Comparison of ENCODE assay signal across 8 mouse cellular contexts in genomic region chr5:140889539-140889938, GRCm38 (mm10). TPM values are rescaled to one million over a fixed set of nuclear protein-coding genes. Genes with fewer than 3 reads are reported as not detected.
DNase-seq lines count a peak whose midpoint lies in the region; ATAC-seq and TF ChIP-seq lines count a peak whose summit lies in the region.

No protein-coding gene starts in this region.

- H3K4me2 ChIP-seq in midbrain, embryonic 11.5 days: no peak overlapping the region
- H3K4me2 ChIP-seq in midbrain, embryonic 13.5 days (replicated peaks): no peak overlapping the region
- H3K4me2 ChIP-seq in kidney, postnatal 0 days (ENCODE audit: low read length): no peak overlapping the region
- no peak overlapping the region; the same call in 1 of the 2 replicates for H3K4me2 ChIP-seq in stomach, postnatal 0 days (replicated peaks; ENCODE audit: low read depth)

- DNase-seq in adrenal gland, adult 18-20 months (ENCODE audit: low spot score in 2 of 2): peak; percentile 22 to 50
- DNase-seq in adrenal gland, postnatal 4 days (ENCODE audit: low spot score in 2 of 2): no peak
- peak; percentile 88 for DNase-seq in midbrain, embryonic 11.5 days (ENCODE audit: low spot score, missing footprints)
- DNase-seq in embryo, embryonic 9.5 days (ENCODE audit: extremely low spot score): peak; percentile 37
- DNase-seq in kidney, postnatal 0 days (ENCODE audit: low spot score): peak; percentile 62
- DNase-seq in lung, postnatal 36 days: peak; percentile 78
- peak; percentile 45 for DNase-seq in stomach, postnatal 0 days (ENCODE audit: low spot score)

- H3K4me3 ChIP-seq in midbrain, embryonic 11.5 days (ENCODE audit: low read depth, low read length): no peak overlapping the region
- H3K4me3 ChIP-seq in midbrain, embryonic 13.5 days (replicated peaks): no peak overlapping the region
- no peak overlapping the region for H3K4me3 ChIP-seq in kidney, postnatal 0 days (replicated peaks; ENCODE audit: low read depth, low read length)
- no peak overlapping the region for H3K4me3 ChIP-seq in stomach, postnatal 0 days (ENCODE audit: low read depth, low read length)

- TF ChIP-seq CTCF in kidney, postnatal 0 days (IDR thresholded peaks at IDR 0.05; ENCODE audit: low read depth): peak; percentile 67
- peak; percentile 65 for TF ChIP-seq CTCF in stomach, postnatal 0 days (IDR thresholded peaks at IDR 0.05; ENCODE audit: low read depth)

- H3K9me3 ChIP-seq in midbrain, embryonic 11.5 days (ENCODE audit: control insufficient read depth, low read length): no peaks in the 10 kb centered on the region
- no peaks in the 10 kb centered on the region for H3K9me3 ChIP-seq in midbrain, embryonic 13.5 days
- no peaks in the 10 kb centered on the region for H3K9me3 ChIP-seq in kidney, postnatal 0 days (replicated peaks; ENCODE audit: low read length)
- H3K9me3 ChIP-seq in stomach, postnatal 0 days (ENCODE audit: control insufficient read depth, low read length): no peaks in the 10 kb centered on the region

- 44% methylated on average over 8 of the region's 8 CpGs for WGBS in midbrain, embryonic 11.5 days
- 41% methylated on average over 8 of the region's 8 CpGs for WGBS in midbrain, embryonic 13.5 days
- 55% methylated on average over 8 of the region's 8 CpGs for WGBS in kidney, postnatal 0 days
- 35% methylated on average over 8 of the region's 8 CpGs for WGBS in stomach, postnatal 0 days

- H3K4me1 ChIP-seq in midbrain, embryonic 11.5 days (ENCODE audit: control insufficient read depth, insufficient read depth, low read length): no peaks in the 10 kb centered on the region
- 0 out of 2 replicates have a peak, but pooled peaks cover 10% of the 10 kb centered on the region for H3K4me1 ChIP-seq in midbrain, embryonic 13.5 days (replicated peaks)
- peaks cover 3% of the 10 kb centered on the region; the same call in 1 of the 2 replicates for H3K4me1 ChIP-seq in kidney, postnatal 0 days (replicated peaks; ENCODE audit: insufficient read depth, low read length)
- H3K4me1 ChIP-seq in stomach, postnatal 0 days (replicated peaks; ENCODE audit: control insufficient read depth, insufficient read depth): no peaks in the 10 kb centered on the region

- no peaks in the 10 kb centered on the region for H3K27me3 ChIP-seq in midbrain, embryonic 11.5 days (ENCODE audit: control insufficient read depth, insufficient read depth, low read length)
- H3K27me3 ChIP-seq in midbrain, embryonic 13.5 days: no peaks in the 10 kb centered on the region
- no peaks in the 10 kb centered on the region for H3K27me3 ChIP-seq in kidney, postnatal 0 days (ENCODE audit: insufficient read depth, low read length)
- H3K27me3 ChIP-seq in stomach, postnatal 0 days (ENCODE audit: control insufficient read depth, insufficient read depth, low read length): no peaks in the 10 kb centered on the region

- no peak for ATAC-seq in midbrain, embryonic 11.5 days (ENCODE audit: low FRiP score)
- no peak for ATAC-seq in midbrain, embryonic 13.5 days
- 0 out of 2 replicates have a peak, but pooled peaks have one; percentile 45 for ATAC-seq in kidney, postnatal 0 days (replicated peaks; ENCODE audit: low FRiP score, low read depth)
- ATAC-seq in stomach, postnatal 0 days (ENCODE audit: low FRiP score, low TSS enrichment): peak; percentile 49; the same call in 1 of the 2 replicates

- H3K27ac ChIP-seq in midbrain, embryonic 11.5 days (ENCODE audit: low read depth, low read length): no peak overlapping the region
- H3K27ac ChIP-seq in midbrain, embryonic 13.5 days: no peak overlapping the region
- H3K27ac ChIP-seq in kidney, postnatal 0 days: no peak overlapping the region
- no peak overlapping the region for H3K27ac ChIP-seq in stomach, postnatal 0 days (replicated peaks)

- no peak for TF ChIP-seq EP300 in stomach, postnatal 0 days (optimal IDR thresholded peaks at IDR 0.05)

- H3K9ac ChIP-seq in midbrain, embryonic 11.5 days (ENCODE audit: low read length): no peak overlapping the region
- H3K9ac ChIP-seq in midbrain, embryonic 13.5 days (replicated peaks): no peak overlapping the region
- H3K9ac ChIP-seq in kidney, postnatal 0 days (ENCODE audit: low read depth, low read length): no peak overlapping the region
- H3K9ac ChIP-seq in stomach, postnatal 0 days (ENCODE audit: low read length): no peak overlapping the region

- no peaks in the 10 kb centered on the region for H3K36me3 ChIP-seq in midbrain, embryonic 11.5 days (ENCODE audit: control insufficient read depth, insufficient read depth, low read length)
- H3K36me3 ChIP-seq in midbrain, embryonic 13.5 days: no peaks in the 10 kb centered on the region
- no peaks in the 10 kb centered on the region for H3K36me3 ChIP-seq in kidney, postnatal 0 days (ENCODE audit: insufficient read depth, low read length)
- H3K36me3 ChIP-seq in stomach, postnatal 0 days (ENCODE audit: control insufficient read depth, insufficient read depth, low read length): no peaks in the 10 kb centered on the region

RNA-seq across cellular contexts. Expression of gene Gna12, which starts 59.3 kb away (rescaled TPM):
- total RNA-seq in adrenal gland, adult 18-20 months (2021): 100 to 1,000 TPM; 106 to 124 TPM
- 100 to 1,000 TPM; 134 TPM for total RNA-seq in adrenal gland, postnatal 4 days (2021)
- polyA plus RNA-seq in midbrain, embryonic 11.5 days (2014; fragmentation: Nextera tagmentation; extraction: Ambion mirVana): 25.8 and 33.4 TPM in 2 replicates
- 12.0 and 12.1 TPM in 2 replicates for polyA plus RNA-seq in midbrain, embryonic 13.5 days (2015; fragmentation: Nextera tagmentation; extraction: Ambion mirVana)
- 28.1 and 48.8 TPM in 2 replicates for polyA plus RNA-seq in kidney, postnatal 0 days (2015; fragmentation: Nextera tagmentation; extraction: Ambion mirVana)
- 19.6 and 24.8 TPM in 2 replicates for polyA plus RNA-seq in stomach, postnatal 0 days (2015; fragmentation: Nextera tagmentation; extraction: Ambion mirVana)

Comparison
In these comparisons a context has a peak if more than half of its experiments do, and no peak if none do; other contexts are left out.
1. DNase-seq: peak in adrenal gland, adult 18-20 months (2 of 2), midbrain, embryonic 11.5 days (single experiment), embryo, embryonic 9.5 days (single experiment), kidney, postnatal 0 days (single experiment), lung, postnatal 36 days (single experiment) and stomach, postnatal 0 days (single experiment); none in adrenal gland, postnatal 4 days (0 of 2).
2. ATAC-seq: peak in kidney, postnatal 0 days (single experiment) and stomach, postnatal 0 days (single experiment); none in midbrain, embryonic 11.5 days (single experiment) and midbrain, embryonic 13.5 days (single experiment).